Mouse (Mus musculus) erythroblast, embryonic 14.5 days (primary cell): ENCODE data around the gene Cpa1. TPM values are rescaled to one million over a fixed set of nuclear protein-coding genes. Genes with fewer than 3 reads are reported as not detected.

Source experiments
- H3K27me3 ChIP-seq: 2 replicates; pipeline ENCODE4 v1.6.1; 2012; ENCODE audit warnings: inconsistent platforms; ENCODE audit not compliant: control insufficient read depth
- H3K36me3 ChIP-seq: 2 replicates; pipeline ENCODE4 v1.6.1; 2012; ENCODE audit warnings: mild to moderate bottlenecking, inconsistent platforms; ENCODE audit not compliant: control insufficient read depth
- H3K4me1 ChIP-seq: 2 replicates; pipeline ENCODE4 v1.6.1; 2012; ENCODE audit warnings: inconsistent platforms; ENCODE audit not compliant: control insufficient read depth
- H3K4me3 ChIP-seq: replicated peaks from 2 replicates; pipeline ENCODE3; 2012; ENCODE audit warnings: moderate library complexity, mild to moderate bottlenecking, inconsistent platforms
- H3K9me3 ChIP-seq: 2 replicates; pipeline ENCODE4 v1.6.1; 2012; ENCODE audit warnings: low read length, inconsistent platforms, mixed read lengths; ENCODE audit not compliant: control insufficient read depth
- GATA1 ChIP-seq: IDR thresholded peaks from 2 replicates; pipeline ENCODE4 v1.6.1; 2012; ENCODE audit warnings: low read length, inconsistent platforms, mixed read lengths
- TAL1 ChIP-seq: IDR thresholded peaks from 3 replicates; pipeline ENCODE4 v1.6.1; 2012; ENCODE audit warnings: low read length, inconsistent platforms, mixed read lengths
- polyA plus RNA-seq: library from polyadenylated mRNA; stranded (reverse); fragments of >175 nt; gene quantifications from 2 replicates; pipeline ENCODE4 v1.2.3, GENCODE M21; 2012

The Cpa1 gene
- polyA plus RNA-seq, 1 experiment, result not detected

- Histone ChIP-seq H3K4me1 (no peaks in the 10 kb centered on the region), H3K27me3 (no peaks in the 10 kb centered on the region; the same call in 1 of the 2 replicates), H3K4me3 (no peak overlapping the region), H3K9me3 (no peaks in the 10 kb centered on the region), H3K36me3 (no peaks in the 10 kb centered on the region)
- no peak for TF ChIP-seq GATA1
- no peak for TF ChIP-seq TAL1
Observed at GRCm38 (mm10) chr6:30605111-30605510, 33.9 kb upstream of the Cpa1 start.

GRCm38 (mm10) chr6:30605672-30606071 is 33.3 kb upstream of the Cpa1 start:
- TF ChIP-seq GATA1, result no peak
- TF ChIP-seq TAL1, result no peak
- H3K36me3 ChIP-seq, result no peaks in the 10 kb centered on the region
- no peak overlapping the region for H3K4me3 ChIP-seq
- no peaks in the 10 kb centered on the region for H3K4me1 ChIP-seq
- no peaks in the 10 kb centered on the region for H3K9me3 ChIP-seq
- H3K27me3 ChIP-seq, result no peaks in the 10 kb centered on the region; the same call in 1 of the 2 replicates

GRCm38 (mm10) chr6:30610710-30611109 is 28.3 kb upstream of the Cpa1 start, which contains the start of gene Cpa5:
Gene Cpa5, plus strand, starts transcription at chr6:30611010.
- Histone ChIP-seq H3K36me3 (no peaks in the 10 kb centered on the region), H3K4me1 (no peaks in the 10 kb centered on the region), H3K4me3 (no peak within 1 kb of the TSS), H3K27me3 (peaks cover 9% of the 10 kb centered on the region), H3K9me3 (no peaks in the 10 kb centered on the region)
- TF ChIP-seq GATA1, result no peak
- TF ChIP-seq TAL1, result no peak

DNA sequence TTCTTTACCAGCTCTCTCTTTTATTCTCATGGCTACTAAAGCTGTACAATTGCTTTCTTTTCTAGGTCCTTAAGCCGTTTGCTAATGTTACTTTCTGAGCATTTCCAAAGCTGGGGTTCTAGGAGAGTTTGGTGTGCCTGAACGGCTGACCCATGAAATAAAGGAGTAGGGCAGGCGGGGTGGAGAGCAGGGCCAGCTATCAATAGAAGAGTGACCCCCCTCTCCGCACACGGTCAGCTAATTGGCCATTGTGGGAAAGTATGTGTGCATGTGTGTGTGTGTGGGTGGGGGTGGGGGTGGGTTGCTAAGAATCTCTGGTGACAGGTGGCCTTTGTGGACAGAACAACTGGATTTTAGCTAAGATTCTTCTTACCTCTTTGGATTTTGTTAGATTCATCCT is 27.8 kb upstream of the Cpa1 start:
- Histone ChIP-seq H3K4me1 (no peaks in the 10 kb centered on the region), H3K9me3 (no peaks in the 10 kb centered on the region), H3K36me3 (no peaks in the 10 kb centered on the region), H3K4me3 (no peak overlapping the region), H3K27me3 (peaks cover 13% of the 10 kb centered on the region)
- TF ChIP-seq TAL1, result no peak

DNA sequence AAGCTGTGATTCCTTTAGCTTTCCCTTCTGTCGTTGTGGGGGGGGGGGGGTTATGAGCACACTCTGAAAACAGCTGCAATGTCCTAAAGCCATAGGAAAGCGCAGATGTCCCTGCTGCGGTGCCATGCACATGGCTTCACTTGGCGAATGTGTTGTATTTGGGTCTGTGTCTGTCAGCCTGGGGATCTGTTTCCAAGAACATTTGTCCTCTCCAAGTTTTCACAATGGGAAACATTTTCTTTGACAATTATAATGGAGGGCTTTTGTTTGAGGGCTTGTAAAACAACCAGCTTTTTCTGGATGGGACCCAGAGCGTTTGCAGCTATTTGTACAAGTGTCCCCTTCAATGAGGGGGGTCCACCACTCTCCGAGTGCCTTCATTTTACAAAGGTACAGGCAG is 24.8 kb upstream of the Cpa1 start:
- Histone ChIP-seq H3K36me3 (no peaks in the 10 kb centered on the region), H3K9me3 (no peaks in the 10 kb centered on the region), H3K4me1 (no peaks in the 10 kb centered on the region), H3K27me3 (peaks cover 43% of the 10 kb centered on the region), H3K4me3 (no peak overlapping the region)
- TF ChIP-seq GATA1 (no peak), TAL1 (no peak)

- H3K4me3 ChIP-seq, result no peak overlapping the region
- H3K36me3 ChIP-seq, result no peaks in the 10 kb centered on the region
- H3K27me3 ChIP-seq, result peaks cover 51% of the 10 kb centered on the region
- no peaks in the 10 kb centered on the region for H3K9me3 ChIP-seq
- TF ChIP-seq TAL1 (no peak), GATA1 (no peak)
- H3K4me1 ChIP-seq, result no peaks in the 10 kb centered on the region
Observed at GRCm38 (mm10) chr6:30615741-30616140, 23.3 kb upstream of the Cpa1 start.

DNA sequence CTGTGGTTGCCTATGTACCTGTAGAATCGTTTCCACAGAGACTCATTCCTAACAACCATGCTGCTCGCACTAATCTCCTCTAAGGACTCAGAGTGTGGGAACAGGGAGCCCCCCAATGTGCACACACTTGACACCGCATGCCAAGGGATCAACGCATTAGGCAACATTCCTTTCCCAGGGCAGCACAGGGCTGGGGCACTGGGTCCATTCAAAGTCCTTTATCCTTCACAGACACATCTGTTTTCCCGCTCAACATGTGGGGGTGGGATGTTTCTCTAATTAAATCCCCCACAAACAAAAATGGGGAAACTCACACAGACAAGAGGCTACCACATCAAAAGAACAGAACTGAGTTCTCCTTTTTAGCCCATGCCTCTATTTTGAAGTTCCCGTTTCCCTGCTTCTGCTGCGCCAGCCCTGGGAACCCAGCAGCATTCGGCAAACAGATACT is 22.5 kb upstream of the Cpa1 start:
- Histone ChIP-seq H3K36me3 (no peaks in the 10 kb centered on the region), H3K27me3 (peaks cover 51% of the 10 kb centered on the region), H3K4me1 (no peaks in the 10 kb centered on the region), H3K9me3 (no peaks in the 10 kb centered on the region), H3K4me3 (no peak overlapping the region)
- TF ChIP-seq GATA1, result no peak
- no peak for TF ChIP-seq TAL1

DNA sequence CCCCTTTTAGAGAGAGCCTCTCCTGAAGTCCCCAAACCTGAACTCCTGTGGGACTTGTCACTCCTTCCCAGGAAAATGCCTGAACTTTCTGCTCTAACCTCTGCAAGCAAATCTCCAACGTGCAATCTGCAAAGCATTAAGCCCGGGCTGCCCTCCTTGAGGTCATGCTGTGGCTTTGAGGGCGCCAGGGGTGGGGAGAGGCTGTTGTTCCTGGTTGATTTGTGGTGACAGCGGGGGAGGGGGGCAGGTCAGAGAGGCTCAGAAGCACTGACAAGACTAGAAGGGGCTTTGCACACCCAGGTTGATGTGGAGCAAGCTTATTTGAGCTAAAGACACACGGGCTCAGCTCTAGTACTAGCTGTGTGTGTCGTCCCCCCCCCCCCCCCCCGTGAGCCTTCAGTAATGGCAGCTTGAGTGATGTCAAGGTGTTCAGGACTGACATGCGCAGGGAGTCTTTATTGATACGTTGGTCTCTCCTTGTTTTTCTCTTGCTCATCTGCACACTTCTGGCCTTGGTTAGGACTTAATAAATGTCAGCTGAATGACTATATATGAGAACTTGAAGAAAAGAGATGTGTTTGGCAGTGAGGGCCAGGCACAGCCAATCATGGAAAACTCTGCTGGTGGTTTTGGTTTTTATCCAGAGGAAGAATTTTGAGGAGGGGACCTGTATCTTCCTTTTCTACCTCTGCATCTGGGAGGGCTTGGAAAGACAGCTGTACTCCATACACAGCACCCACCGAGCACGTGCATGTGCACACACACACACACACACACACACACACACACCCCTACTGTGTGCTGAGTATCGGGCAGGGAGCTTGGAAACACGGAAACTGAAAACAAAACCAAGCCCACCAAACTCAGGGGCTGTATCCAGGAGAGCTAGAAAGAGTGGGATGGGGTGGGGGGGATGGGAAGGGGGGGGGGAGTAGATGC is 21.7 kb upstream of the Cpa1 start:
- TF ChIP-seq TAL1, result no peak
- no peak for TF ChIP-seq GATA1
- peaks cover 51% of the 10 kb centered on the region for H3K27me3 ChIP-seq
- H3K4me1 ChIP-seq, result no peaks in the 10 kb centered on the region
- no peak overlapping the region for H3K4me3 ChIP-seq
- no peaks in the 10 kb centered on the region for H3K36me3 ChIP-seq
- H3K9me3 ChIP-seq, result no peaks in the 10 kb centered on the region

DNA sequence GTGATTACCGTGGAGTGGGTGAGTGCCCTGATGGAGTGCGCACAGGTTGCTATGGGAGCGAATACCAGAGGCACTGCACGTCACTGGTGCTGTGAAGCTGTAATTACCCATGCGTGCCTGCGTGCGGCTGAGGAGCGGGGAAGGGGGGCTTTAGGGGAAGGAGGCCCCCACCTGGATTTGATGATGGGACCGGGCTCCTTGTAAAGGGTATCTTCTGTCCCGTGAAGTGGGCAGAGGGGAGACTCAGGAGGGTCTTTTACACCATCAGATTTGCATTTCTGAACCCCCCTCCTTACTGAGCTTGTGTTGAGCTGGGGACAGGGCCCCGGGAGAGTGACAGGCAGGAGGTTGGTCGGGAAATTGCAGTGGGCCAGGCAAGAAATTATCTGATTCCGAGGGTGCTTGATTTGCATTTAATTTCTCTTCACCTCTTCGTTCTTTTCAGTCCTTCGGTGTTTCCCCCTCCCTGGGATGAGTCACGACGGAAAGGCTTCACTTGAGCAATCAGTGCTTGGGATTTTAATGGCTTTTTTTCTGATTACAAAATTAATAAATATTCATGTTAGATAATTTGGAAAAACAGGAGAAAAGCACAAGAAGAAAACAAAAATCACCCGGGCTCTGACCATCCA is 20.9 kb upstream of the Cpa1 start:
- H3K9me3 ChIP-seq, result no peaks in the 10 kb centered on the region
- peaks cover 55% of the 10 kb centered on the region for H3K27me3 ChIP-seq
- no peak for TF ChIP-seq GATA1
- no peak for TF ChIP-seq TAL1
- H3K4me1 ChIP-seq, result no peaks in the 10 kb centered on the region
- H3K36me3 ChIP-seq, result no peaks in the 10 kb centered on the region
- no peak overlapping the region for H3K4me3 ChIP-seq
